Mouse (Mus musculus): Measurements from ENCODE around the gene Zxdc. TPM values are rescaled to one million over a fixed set of nuclear protein-coding genes. Genes with fewer than 3 reads are reported as not detected.

Zxdc gene
- 13.7 and 16.4 TPM in 2 replicates for polyA plus RNA-seq (2014; fragmentation: Nextera tagmentation; extraction: Ambion mirVana)

DNA sequence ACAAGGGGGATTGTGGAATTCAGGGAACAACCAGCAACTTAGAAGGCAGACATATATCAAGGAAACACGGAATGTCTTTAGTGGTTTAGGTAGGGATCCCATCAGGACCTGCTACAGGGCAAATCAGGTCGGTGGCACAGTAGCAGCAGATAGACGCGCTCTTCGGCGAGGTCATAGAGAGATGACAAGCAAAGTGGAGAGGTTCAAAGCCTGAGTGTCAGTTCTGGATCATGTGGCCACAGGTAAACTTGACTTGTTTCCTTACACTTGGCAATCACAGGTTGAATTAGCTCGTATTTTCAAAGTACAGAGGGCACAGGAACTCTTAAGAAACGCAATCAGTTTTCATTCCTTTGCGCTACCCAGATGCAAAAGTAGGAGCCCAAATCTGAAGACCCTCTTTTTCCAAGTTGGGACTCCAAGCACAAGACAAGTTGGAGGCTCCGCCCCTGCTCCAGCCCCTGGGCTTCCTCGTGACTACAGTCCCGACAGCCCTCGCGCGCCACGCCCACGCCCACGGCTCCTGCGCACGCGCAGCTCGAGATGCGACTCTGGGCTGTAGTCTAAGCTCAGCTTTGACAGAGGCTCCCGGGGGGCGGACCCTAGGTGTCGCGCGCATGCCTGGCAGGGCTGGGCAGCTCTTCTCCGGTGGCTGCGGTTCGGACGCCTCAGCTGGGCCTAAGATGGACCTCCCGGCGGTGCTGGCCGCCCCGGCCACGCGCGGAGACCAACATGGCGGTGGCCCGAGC lies at the start of gene Zxdc:
Gene Zxdc, plus strand, starts transcription at position 517 of the 749 bp plus-strand sequence.
- Histone ChIP-seq H3K9ac (replicated peaks; ENCODE audit: low read depth, low read length) (peak within 1 kb of the TSS; percentile 87), H3K4me1 (ENCODE audit: control insufficient read depth, insufficient read depth, low read length) (peaks cover 18% of the 10 kb centered on the region), H3K27me3 (ENCODE audit: control insufficient read depth, insufficient read depth, low read length) (peaks cover 5% of the 10 kb centered on the region; the same call in 1 of the 2 replicates), H3K27ac (ENCODE audit: low read depth, low read length) (peak within 1 kb of the TSS; percentile 79), H3K4me3 (ENCODE audit: low read depth, low read length) (peak within 1 kb of the TSS; percentile 94), H3K36me3 (ENCODE audit: control insufficient read depth, insufficient read depth, low read length) (peaks cover 10% of the 10 kb centered on the region), H3K9me3 (ENCODE audit: control insufficient read depth, low read length) (no peaks in the 10 kb centered on the region), H3K4me2 (ENCODE audit: low read depth, low read length) (peak within 1 kb of the TSS; percentile 97)
- 5% methylated on average over 41 of the region's 41 CpGs for WGBS
- ATAC-seq (ENCODE audit: low read depth), result peak; percentile 97

DNA sequence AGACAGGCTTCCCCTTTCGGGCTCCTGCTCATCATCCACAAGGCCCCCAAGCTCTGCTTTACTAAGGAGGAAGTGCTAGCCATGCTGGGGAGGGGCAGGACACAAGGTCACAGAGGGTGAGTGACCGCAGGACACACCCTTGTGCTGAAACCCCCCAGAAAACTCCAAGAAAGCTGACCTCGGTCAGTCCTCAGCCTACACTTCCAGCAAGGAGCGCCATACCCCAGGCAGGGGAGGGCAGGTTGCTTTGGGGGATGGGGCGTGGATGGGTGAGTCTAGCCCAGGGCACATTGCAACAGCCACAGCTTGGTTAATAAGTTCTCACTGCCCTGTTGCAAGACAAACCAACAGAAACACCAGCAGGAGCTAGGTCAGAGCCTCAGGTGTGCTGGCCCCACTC lies 48.9 kb upstream of the Zxdc start:
- Histone ChIP-seq H3K9ac (replicated peaks; ENCODE audit: low read depth, low read length) (no peak overlapping the region), H3K27me3 (ENCODE audit: control insufficient read depth, insufficient read depth, low read length) (no peaks in the 10 kb centered on the region), H3K4me3 (ENCODE audit: low read depth, low read length) (no peak overlapping the region), H3K36me3 (ENCODE audit: control insufficient read depth, insufficient read depth, low read length) (no peaks in the 10 kb centered on the region), H3K4me2 (ENCODE audit: low read depth, low read length) (no peak overlapping the region), H3K4me1 (ENCODE audit: control insufficient read depth, insufficient read depth, low read length) (0 out of 2 replicates have a peak, but pooled peaks cover 3% of the 10 kb centered on the region), H3K27ac (ENCODE audit: low read depth, low read length) (no peak overlapping the region), H3K9me3 (ENCODE audit: control insufficient read depth, low read length) (no peaks in the 10 kb centered on the region)
- no peak for ATAC-seq (ENCODE audit: low read depth)
- WGBS, result 81% methylated on average over 5 of the region's 5 CpGs

DNA sequence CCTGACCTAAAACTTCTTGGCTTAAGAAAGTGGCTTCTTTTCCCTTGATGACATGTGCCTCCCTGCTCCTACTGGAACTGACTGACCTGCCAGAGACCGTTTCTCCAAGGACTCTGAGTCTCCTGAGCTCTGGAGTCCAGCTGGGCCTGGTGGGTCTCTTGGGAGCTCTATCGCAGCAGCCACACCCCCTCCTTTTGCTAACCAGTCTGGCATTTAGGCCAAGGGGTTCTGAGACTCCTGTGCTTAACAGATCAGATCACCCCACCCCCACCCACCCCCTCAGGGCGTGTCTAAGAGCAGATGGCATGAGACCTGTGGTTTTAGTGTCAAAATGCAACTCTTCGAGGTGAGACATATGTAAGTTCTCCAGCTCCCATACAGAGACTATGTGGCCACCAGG lies 47.5 kb upstream of the Zxdc start:
- no peaks in the 10 kb centered on the region for H3K36me3 ChIP-seq (ENCODE audit: control insufficient read depth, insufficient read depth, low read length)
- H3K27ac ChIP-seq (ENCODE audit: low read depth, low read length), result no peak overlapping the region
- H3K9ac ChIP-seq (replicated peaks; ENCODE audit: low read depth, low read length), result no peak overlapping the region
- H3K4me3 ChIP-seq (ENCODE audit: low read depth, low read length), result no peak overlapping the region
- H3K27me3 ChIP-seq (ENCODE audit: control insufficient read depth, insufficient read depth, low read length), result no peaks in the 10 kb centered on the region
- no peaks in the 10 kb centered on the region for H3K9me3 ChIP-seq (ENCODE audit: control insufficient read depth, low read length)
- WGBS, result 57% methylated on average over 4 of the region's 4 CpGs
- ATAC-seq (ENCODE audit: low read depth), result no peak
- no peak overlapping the region for H3K4me2 ChIP-seq (ENCODE audit: low read depth, low read length)
- H3K4me1 ChIP-seq (ENCODE audit: control insufficient read depth, insufficient read depth, low read length), result 0 out of 2 replicates have a peak, but pooled peaks cover 3% of the 10 kb centered on the region

DNA sequence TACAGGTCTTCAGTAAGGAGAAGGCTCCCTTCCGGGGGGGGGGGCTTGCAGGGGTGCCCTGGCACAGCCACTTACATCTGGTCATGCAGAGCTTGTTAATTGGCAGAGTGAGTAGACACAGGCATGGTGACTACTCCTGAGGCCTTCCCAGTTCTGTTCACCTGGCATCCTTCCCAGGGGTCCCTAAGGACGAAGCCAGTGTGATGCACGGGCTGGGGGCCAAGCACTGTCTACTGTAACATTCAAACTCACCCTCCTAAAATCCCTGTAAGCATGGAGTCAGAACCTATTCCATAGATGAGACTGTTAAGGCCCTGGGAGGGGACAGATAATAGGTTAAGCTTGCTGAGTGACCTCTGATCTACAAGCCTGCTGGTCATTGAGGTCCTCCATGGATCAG lies 45.3 kb upstream of the Zxdc start:
- Histone ChIP-seq H3K9me3 (ENCODE audit: control insufficient read depth, low read length) (no peaks in the 10 kb centered on the region), H3K27ac (ENCODE audit: low read depth, low read length) (no peak overlapping the region), H3K4me2 (ENCODE audit: low read depth, low read length) (no peak overlapping the region), H3K9ac (replicated peaks; ENCODE audit: low read depth, low read length) (no peak overlapping the region), H3K4me1 (ENCODE audit: control insufficient read depth, insufficient read depth, low read length) (no peaks in the 10 kb centered on the region), H3K27me3 (ENCODE audit: control insufficient read depth, insufficient read depth, low read length) (no peaks in the 10 kb centered on the region), H3K4me3 (ENCODE audit: low read depth, low read length) (no peak overlapping the region), H3K36me3 (ENCODE audit: control insufficient read depth, insufficient read depth, low read length) (no peaks in the 10 kb centered on the region)
- ATAC-seq (ENCODE audit: low read depth), result no peak
- 74% methylated on average over 3 of the region's 3 CpGs for WGBS

DNA sequence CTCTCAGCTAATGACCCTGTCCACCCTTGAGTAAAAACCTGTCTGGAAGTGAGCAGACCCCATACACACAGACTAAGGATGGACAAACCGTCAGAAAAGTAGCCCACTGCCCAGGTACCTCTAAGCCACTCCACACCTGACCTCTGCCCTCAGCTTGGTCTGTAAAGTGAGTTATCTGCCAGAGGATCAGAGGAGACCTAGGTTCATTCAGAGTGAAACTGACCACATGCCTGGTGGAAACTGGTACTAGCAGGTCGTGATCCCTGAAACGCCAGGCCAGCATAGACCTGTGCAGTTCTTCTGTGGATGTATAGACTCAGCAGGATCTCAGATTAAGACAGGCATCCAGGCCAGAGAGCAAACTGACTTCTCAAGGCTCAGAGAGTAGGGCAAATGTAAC lies 44.8 kb upstream of the Zxdc start:
- no peaks in the 10 kb centered on the region for H3K4me1 ChIP-seq (ENCODE audit: control insufficient read depth, insufficient read depth, low read length)
- no peaks in the 10 kb centered on the region for H3K36me3 ChIP-seq (ENCODE audit: control insufficient read depth, insufficient read depth, low read length)
- 74% methylated on average over 3 of the region's 3 CpGs for WGBS
- no peak overlapping the region for H3K4me2 ChIP-seq (ENCODE audit: low read depth, low read length)
- H3K27me3 ChIP-seq (ENCODE audit: control insufficient read depth, insufficient read depth, low read length), result no peaks in the 10 kb centered on the region
- no peak for ATAC-seq (ENCODE audit: low read depth)
- no peak overlapping the region for H3K9ac ChIP-seq (replicated peaks; ENCODE audit: low read depth, low read length)
- no peaks in the 10 kb centered on the region for H3K9me3 ChIP-seq (ENCODE audit: control insufficient read depth, low read length)
- no peak overlapping the region for H3K4me3 ChIP-seq (ENCODE audit: low read depth, low read length)
- H3K27ac ChIP-seq (ENCODE audit: low read depth, low read length), result no peak overlapping the region

DNA sequence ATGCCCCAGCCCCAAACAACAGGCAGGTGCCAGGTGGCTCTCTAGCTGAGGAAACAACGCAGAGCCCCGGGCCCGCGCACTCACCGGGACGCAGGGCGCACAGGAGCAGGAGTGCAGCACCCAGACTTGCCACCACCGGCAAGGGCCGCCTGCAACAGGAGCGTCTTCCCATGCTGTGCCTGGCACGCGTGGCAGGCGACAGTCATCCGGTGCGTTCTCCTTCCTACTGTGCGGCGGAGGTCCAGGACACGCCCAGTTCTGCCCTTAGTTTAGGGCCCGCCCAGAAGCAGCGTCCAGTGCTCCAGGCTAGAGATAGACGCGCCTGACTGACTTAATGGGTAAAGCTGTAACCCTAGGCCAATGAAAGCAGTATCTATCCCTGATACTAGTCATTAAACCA lies 44.3 kb upstream of the Zxdc start, which contains the start of gene Chst13:
Gene Chst13, minus strand, starts transcription at position 195 of the 400 bp plus-strand sequence.
- Histone ChIP-seq H3K9me3 (ENCODE audit: control insufficient read depth, low read length) (no peaks in the 10 kb centered on the region), H3K4me2 (ENCODE audit: low read depth, low read length) (peak within 1 kb of the TSS; percentile 27; the same call in 1 of the 2 replicates), H3K27ac (ENCODE audit: low read depth, low read length) (no peak within 1 kb of the TSS), H3K27me3 (ENCODE audit: control insufficient read depth, insufficient read depth, low read length) (no peaks in the 10 kb centered on the region), H3K4me3 (ENCODE audit: low read depth, low read length) (no peak within 1 kb of the TSS), H3K9ac (replicated peaks; ENCODE audit: low read depth, low read length) (no peak within 1 kb of the TSS), H3K4me1 (ENCODE audit: control insufficient read depth, insufficient read depth, low read length) (no peaks in the 10 kb centered on the region), H3K36me3 (ENCODE audit: control insufficient read depth, insufficient read depth, low read length) (no peaks in the 10 kb centered on the region)
- WGBS, result 5% methylated on average over 22 of the region's 22 CpGs
- ATAC-seq (ENCODE audit: low read depth), result no peak

DNA sequence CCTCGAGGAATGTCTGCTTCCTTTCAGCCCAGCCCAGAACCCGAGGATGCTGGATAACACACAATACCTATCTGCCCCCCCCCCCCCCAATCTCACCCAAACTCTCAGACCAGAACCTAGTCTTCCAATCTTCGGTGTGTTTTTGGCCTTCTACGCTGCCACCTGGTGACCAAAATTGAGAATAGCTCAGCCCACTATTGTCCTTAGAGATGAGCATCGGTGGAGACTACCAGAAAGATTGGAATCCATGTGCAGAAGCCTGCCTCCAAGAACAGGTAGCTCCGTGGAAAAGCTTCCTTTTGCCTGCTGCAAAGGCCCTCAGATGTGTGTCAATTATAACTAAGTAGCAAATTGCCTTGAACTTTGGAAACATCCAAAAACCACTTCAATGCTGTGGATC lies 41.6 kb upstream of the Zxdc start:
- Histone ChIP-seq H3K4me3 (ENCODE audit: low read depth, low read length) (no peak overlapping the region), H3K36me3 (ENCODE audit: control insufficient read depth, insufficient read depth, low read length) (no peaks in the 10 kb centered on the region), H3K4me1 (ENCODE audit: control insufficient read depth, insufficient read depth, low read length) (no peaks in the 10 kb centered on the region), H3K9me3 (ENCODE audit: control insufficient read depth, low read length) (no peaks in the 10 kb centered on the region), H3K9ac (replicated peaks; ENCODE audit: low read depth, low read length) (no peak overlapping the region), H3K27ac (ENCODE audit: low read depth, low read length) (no peak overlapping the region), H3K4me2 (ENCODE audit: low read depth, low read length) (no peak overlapping the region), H3K27me3 (ENCODE audit: control insufficient read depth, insufficient read depth, low read length) (no peaks in the 10 kb centered on the region)
- WGBS, result 23% methylated on average over 6 of the region's 6 CpGs
- ATAC-seq (ENCODE audit: low read depth), result no peak

DNA sequence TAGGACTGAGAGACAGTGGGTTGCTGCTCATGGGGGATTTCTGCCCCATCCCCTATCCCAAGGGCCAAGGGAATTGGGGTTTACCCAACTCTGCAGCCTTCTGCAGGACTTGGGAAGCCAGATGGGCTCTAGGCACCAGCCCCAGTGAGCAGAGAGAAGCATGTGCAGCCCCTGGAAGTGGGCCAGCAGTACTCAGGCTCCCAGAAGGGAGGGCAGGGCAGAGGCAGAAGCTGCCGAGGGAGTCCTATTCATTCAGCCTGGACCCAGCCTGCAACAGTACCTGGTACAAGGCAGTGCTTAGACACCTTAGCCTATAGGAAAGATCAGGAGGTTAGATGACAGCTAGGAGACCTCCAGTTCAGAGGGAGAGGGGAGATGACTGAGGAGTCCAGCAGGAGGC lies 39.3 kb upstream of the Zxdc start:
- peak; percentile 68; the same call in 1 of the 2 replicates for ATAC-seq (ENCODE audit: low read depth)
- Histone ChIP-seq H3K9ac (replicated peaks; ENCODE audit: low read depth, low read length) (no peak overlapping the region), H3K4me3 (ENCODE audit: low read depth, low read length) (no peak overlapping the region), H3K9me3 (ENCODE audit: control insufficient read depth, low read length) (no peaks in the 10 kb centered on the region), H3K4me2 (ENCODE audit: low read depth, low read length) (no peak overlapping the region), H3K36me3 (ENCODE audit: control insufficient read depth, insufficient read depth, low read length) (no peaks in the 10 kb centered on the region), H3K4me1 (ENCODE audit: control insufficient read depth, insufficient read depth, low read length) (no peaks in the 10 kb centered on the region), H3K27me3 (ENCODE audit: control insufficient read depth, insufficient read depth, low read length) (no peaks in the 10 kb centered on the region), H3K27ac (ENCODE audit: low read depth, low read length) (no peak overlapping the region)
- 38% methylated on average over 1 of the region's 1 CpGs for WGBS

DNA sequence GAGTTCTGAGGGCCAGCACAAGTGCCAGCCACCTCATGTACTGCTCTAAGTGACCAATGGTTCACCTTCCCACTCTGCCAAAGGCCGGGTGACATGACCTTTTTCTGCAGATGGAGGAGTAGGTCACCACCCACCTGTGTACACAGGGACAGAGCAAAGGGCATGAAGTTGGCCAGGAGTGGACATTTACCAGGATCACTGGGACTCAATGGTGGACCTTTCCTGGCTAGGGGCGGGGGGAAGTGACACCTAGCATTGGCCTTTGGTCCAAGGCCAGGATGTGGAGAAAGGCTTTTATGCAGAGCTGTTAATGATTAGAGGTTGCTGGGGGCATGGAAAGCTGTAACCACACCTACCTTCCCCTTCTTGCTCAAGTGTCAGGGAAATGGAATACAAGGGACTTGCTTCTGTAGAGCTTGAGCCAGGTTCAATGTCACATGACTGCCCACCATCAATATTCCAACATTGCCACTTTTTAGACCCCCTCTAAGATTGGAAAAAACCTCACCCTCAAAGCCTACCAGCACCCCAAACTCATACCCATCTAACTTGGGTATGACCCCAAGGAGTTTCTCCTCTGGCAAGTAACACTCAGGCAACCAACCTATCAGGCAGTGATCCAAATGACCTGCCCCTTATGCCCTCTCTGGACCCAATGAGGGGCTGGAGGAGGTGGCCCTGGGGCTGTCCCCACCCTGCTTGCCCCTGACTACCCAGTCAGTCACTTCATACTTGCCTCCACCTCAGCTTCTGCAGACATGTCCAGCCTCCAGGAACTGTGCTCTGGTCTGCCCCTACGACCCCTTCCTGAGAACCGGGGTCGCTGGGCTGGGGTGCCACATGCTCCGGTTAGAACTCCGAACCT lies 36.5 kb upstream of the Zxdc start, which contains the start of gene Uroc1:
Gene Uroc1, plus strand, starts transcription at position 724 of the 865 bp plus-strand sequence.
- Histone ChIP-seq H3K27ac (ENCODE audit: low read depth, low read length) (no peak within 1 kb of the TSS), H3K9ac (replicated peaks; ENCODE audit: low read depth, low read length) (no peak within 1 kb of the TSS), H3K36me3 (ENCODE audit: control insufficient read depth, insufficient read depth, low read length) (no peaks in the 10 kb centered on the region), H3K4me1 (ENCODE audit: control insufficient read depth, insufficient read depth, low read length) (no peaks in the 10 kb centered on the region), H3K4me2 (ENCODE audit: low read depth, low read length) (no peak within 1 kb of the TSS), H3K9me3 (ENCODE audit: control insufficient read depth, low read length) (no peaks in the 10 kb centered on the region), H3K4me3 (ENCODE audit: low read depth, low read length) (no peak within 1 kb of the TSS), H3K27me3 (ENCODE audit: control insufficient read depth, insufficient read depth, low read length) (no peaks in the 10 kb centered on the region)
- 89% methylated on average over 7 of the region's 7 CpGs for WGBS
- ATAC-seq (ENCODE audit: low read depth), result no peak
